Mouse (Mus musculus) B cell, adult (primary cell): ENCODE results near the gene Mavs. TPM values are rescaled to one million over a fixed set of nuclear protein-coding genes. Genes with fewer than 3 reads are reported as not detected.

Experiments
- total RNA-seq: library from RNA; stranded (reverse); gene quantifications from 4 replicates; pipeline ENCODE4 v1.2.4, GENCODE M21; 2023; ENCODE audit not compliant: inconsistent age

The Mavs gene
- 21.1 to 30.6 TPM (median 27.0 TPM) in 4 replicates for total RNA-seq

DNA sequence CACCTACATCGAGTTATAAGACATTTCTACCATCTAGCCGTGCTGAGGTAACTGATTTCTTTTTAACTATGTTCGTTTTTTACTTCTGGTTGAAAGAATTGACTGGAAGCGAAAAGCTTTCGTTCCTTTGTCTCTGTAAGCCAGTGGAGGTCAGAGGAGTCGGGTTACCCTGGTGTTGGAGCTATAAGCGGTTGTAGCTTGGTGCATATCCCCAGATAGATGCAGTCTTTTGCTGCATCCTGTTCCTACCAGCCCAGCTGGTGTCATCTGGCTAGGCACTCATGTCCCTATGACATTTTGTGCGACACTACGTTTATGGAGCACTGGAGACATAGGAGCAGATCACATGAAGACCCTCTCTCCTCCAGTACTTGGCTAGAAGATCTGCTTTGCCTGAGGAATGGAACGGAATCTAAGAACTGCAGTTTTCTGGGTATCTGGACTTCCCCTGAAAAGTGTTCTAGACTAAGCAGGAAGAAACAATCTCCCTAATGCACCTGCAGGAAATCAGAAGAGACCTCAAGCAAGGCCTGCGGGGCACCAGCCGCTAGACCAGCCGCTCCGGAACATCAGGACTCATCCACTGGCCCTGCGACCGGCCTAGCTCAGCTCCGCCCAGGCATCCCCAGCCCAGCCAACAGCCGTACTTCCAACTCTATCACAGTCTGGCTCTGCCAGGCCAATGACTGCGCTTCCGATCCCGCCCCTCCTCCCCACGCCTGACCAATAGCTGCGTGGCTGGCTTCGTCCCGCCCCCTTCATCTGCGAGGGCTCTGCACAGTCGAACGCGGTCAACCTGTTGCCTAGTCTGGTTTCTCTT lies at the start of gene Mavs:
TSS of gene Mavs (plus strand) at position 757 of the 820 bp plus-strand sequence.

GRCm38 (mm10) chr2:131186771-131187601 lies 46.9 kb upstream of the Mavs start, which contains the start of the genes Cdc25b and Spef1:
Gene Cdc25b (plus strand): TSS chr2:131186949.
Gene Spef1 (minus strand): TSS chr2:131187282.

GRCm38 (mm10) chr2:131206778-131207177 lies 27.1 kb upstream of the Mavs start, which contains the start of gene Ap5s1:
Gene Ap5s1 (plus strand): TSS chr2:131207078.

GRCm38 (mm10) chr2:131262213-131262672 lies 28.4 kb downstream of the Mavs start, which contains the start of gene Pank2:
Gene Pank2 (plus strand): TSS chr2:131262495.

Other genes starting within 250 kb of the Mavs start
- not detected in 4 replicates for gene Gfra4, start 191.0 kb upstream of the Mavs start, total RNA-seq
- not detected in 4 replicates for gene Adam33, start 170.2 kb upstream of the Mavs start, total RNA-seq
- 0.15 to 0.36 TPM (median 0.16 TPM) in 3 of 4 replicates, not detected in the other for gene Siglec1, start 147.3 kb upstream of the Mavs start, total RNA-seq
- not detected in 4 replicates for gene Hspa12b, start 106.8 kb upstream of the Mavs start, total RNA-seq
- not detected in 4 replicates for gene Gm11037, start 100.6 kb upstream of the Mavs start, total RNA-seq
- 18.1 to 21.6 TPM (median 18.9 TPM) in 4 replicates for gene 1700037H04Rik, start 74.0 kb upstream of the Mavs start, total RNA-seq
- 24.0 to 27.5 TPM (median 24.7 TPM) in 4 replicates for gene Cenpb, start 54.0 kb upstream of the Mavs start, total RNA-seq
- gene Cdc25b, start 47.1 kb upstream of the Mavs start, total RNA-seq: 66.8 to 78.1 TPM (median 71.4 TPM) in 4 replicates
- 1.1 to 2.5 TPM (median 1.9 TPM) in 4 replicates for gene Spef1, start 46.8 kb upstream of the Mavs start, total RNA-seq
- gene Ap5s1, start 27.0 kb upstream of the Mavs start, total RNA-seq: 7.9 to 13.7 TPM (median 12.6 TPM) in 4 replicates
- 53.0 to 61.6 TPM (median 55.0 TPM) in 4 replicates for gene Pank2, start 28.4 kb downstream of the Mavs start, total RNA-seq
- gene Rnf24, start 118.8 kb downstream of the Mavs start, total RNA-seq: 3.8 to 5.0 TPM (median 4.6 TPM) in 4 replicates